Mouse (Mus musculus) ES-E14 (cell line): ENCODE data around the gene Sestd1. TPM values are rescaled to one million over a fixed set of nuclear protein-coding genes. Genes with fewer than 3 reads are reported as not detected.

Experiments
- DNase-seq: peaks from one replicate; pipeline ENCODE4 v3.0.0-alpha.2; 2013; ENCODE audit warnings: low read depth, low spot score
- H3K27ac ChIP-seq: 2 replicates; pipeline ENCODE4 v1.5.1; 2012; ENCODE audit warnings: low read depth, mild to moderate bottlenecking, low read length, moderate library complexity, mixed read lengths; ENCODE audit not compliant: poor library complexity, insufficient read depth, severe bottlenecking
- H3K36me3 ChIP-seq: 2 replicates; pipeline ENCODE4 v1.6.1; 2012; ENCODE audit warnings: mild to moderate bottlenecking, low read length, moderate library complexity, mixed read lengths; ENCODE audit not compliant: control insufficient read depth, poor library complexity, insufficient read depth, severe bottlenecking
- H3K4me1 ChIP-seq, 2 experiments: fragments of 150-350 bp in 1 of 2; sonication (generic) in 1 of 2; 2 replicates each; pipeline ENCODE4 v1.6.1; 2012; ENCODE audit warnings: low read length in 2 of 2, mild to moderate bottlenecking in 1 of 2, mixed read lengths in 1 of 2; ENCODE audit not compliant: control insufficient read depth in 2 of 2, insufficient read depth in 2 of 2, poor library complexity in 1 of 2
- H3K4me3 ChIP-seq, 2 experiments: fragments of 150-350 bp in 1 of 2; sonication (generic) in 1 of 2; 2 replicates each; pipeline ENCODE4 v1.5.1; 2012; ENCODE audit warnings: low read length in 2 of 2, low read depth in 1 of 2, mild to moderate bottlenecking in 1 of 2, mixed read lengths in 1 of 2; ENCODE audit not compliant: insufficient read depth in 1 of 2, poor library complexity in 1 of 2, severe bottlenecking in 1 of 2
- H3K9ac ChIP-seq: 2 replicates; pipeline ENCODE4 v1.6.1; 2012; ENCODE audit warnings: low read depth, mild to moderate bottlenecking, low read length, mixed read lengths; ENCODE audit not compliant: poor library complexity, insufficient read depth, severe bottlenecking
- H3K9me3 ChIP-seq: fragments of 150-350 bp; sonication (generic); 2 replicates; pipeline ENCODE4 v1.6.1; 2012; ENCODE audit warnings: low read depth, mild to moderate bottlenecking, low read length; ENCODE audit not compliant: control insufficient read depth, insufficient read depth
- CHD2 ChIP-seq: IDR thresholded peaks from 2 replicates; pipeline ENCODE4 v1.6.1; 2014; ENCODE audit warnings: mild to moderate bottlenecking, low read depth, low read length, inconsistent platforms
- HCFC1 ChIP-seq: IDR thresholded peaks from 2 replicates; pipeline ENCODE4 v1.6.1; 2012; ENCODE audit warnings: low read length, inconsistent platforms, borderline replicate concordance; ENCODE audit not compliant: insufficient read depth
- MAFK ChIP-seq: IDR thresholded peaks from 2 replicates; pipeline ENCODE4 v1.6.1; 2014; ENCODE audit warnings: mild to moderate bottlenecking, low read depth, low read length, inconsistent platforms; ENCODE audit not compliant: insufficient read depth
- ZC3H11A ChIP-seq: IDR thresholded peaks from 2 replicates; pipeline ENCODE4 v1.6.1; 2012; ENCODE audit warnings: low read depth, mild to moderate bottlenecking, inconsistent platforms, low read length, borderline replicate concordance
- ZNF384 ChIP-seq: IDR thresholded peaks from 2 replicates; pipeline ENCODE4 v1.6.1; 2012; ENCODE audit warnings: low read depth, low read length, inconsistent platforms
- in situ Hi-C, 2 experiments: fragments of 600-800 bp; cut with MboI; formaldehyde crosslinking; loops; one replicate each; pipeline ENCODE4 v1.15.1; 2025; ENCODE audit warnings: low sequenced_read_pairs in 2 of 2, inconsistent platforms in 1 of 2; ENCODE audit not compliant: unreplicated experiment in 2 of 2
- total RNA-seq: library from RNA; depleted of rRNA; stranded (reverse); fragments of 300-350 nt; gene quantifications from 2 replicates; pipeline ENCODE4 v1.2.3, GENCODE M21; 2012

Sestd1 gene
- total RNA-seq, 1 experiment, result 11.4 TPM

- no peak overlapping the region for H3K4me3 ChIP-seq
- in situ Hi-C loops, result no loop called here
- H3K27ac ChIP-seq, result no peak overlapping the region
- no peaks in the 10 kb centered on the region for H3K9me3 ChIP-seq
- H3K4me1 ChIP-seq, result peaks cover 2 to 7% of the 10 kb centered on the region in 2 experiments; a peak in 2 of 4 replicates
- H3K9ac ChIP-seq, result no peak overlapping the region
- no peaks in the 10 kb centered on the region for H3K36me3 ChIP-seq
- no peak for DNase-seq
- no peak for TF ChIP-seq HCFC1
- TF ChIP-seq ZNF384, result no peak
- TF ChIP-seq CHD2, result no peak
- TF ChIP-seq MAFK, result no peak
- no peak for TF ChIP-seq ZC3H11A
Observed at GRCm38 (mm10) chr2:77277272-77277671, 3.1 kb downstream of the Sestd1 start.

- no peak for DNase-seq
- no peaks in the 10 kb centered on the region for H3K36me3 ChIP-seq
- no peak overlapping the region for H3K27ac ChIP-seq
- H3K9me3 ChIP-seq, result no peaks in the 10 kb centered on the region
- in situ Hi-C loops, result no loop called here
- no peak overlapping the region for H3K9ac ChIP-seq
- H3K4me1 ChIP-seq, result peaks cover 2 to 7% of the 10 kb centered on the region in 2 experiments; a peak in 1 of 4 replicates
- TF ChIP-seq CHD2 (no peak), ZC3H11A (no peak), ZNF384 (no peak), HCFC1 (no peak), MAFK (no peak)
- H3K4me3 ChIP-seq, result no peak overlapping the region
Observed at GRCm38 (mm10) chr2:77275851-77276250, 4.5 kb downstream of the Sestd1 start.

- DNase-seq, result no peak
- H3K36me3 ChIP-seq, result no peaks in the 10 kb centered on the region
- in situ Hi-C loops, result no loop called here
- TF ChIP-seq ZNF384 (no peak), CHD2 (no peak), HCFC1 (no peak), MAFK (no peak), ZC3H11A (no peak)
- H3K4me3 ChIP-seq, result no peak overlapping the region
- H3K27ac ChIP-seq, result no peak overlapping the region
- peaks cover 2 to 7% of the 10 kb centered on the region in 2 experiments; a peak in 1 of 4 replicates for H3K4me1 ChIP-seq
- no peak overlapping the region for H3K9ac ChIP-seq
- H3K9me3 ChIP-seq, result no peaks in the 10 kb centered on the region
Observed at GRCm38 (mm10) chr2:77274976-77275641, 5.3 kb downstream of the Sestd1 start.

GRCm38 (mm10) chr2:77272953-77273352, 7.4 kb downstream of the Sestd1 start:
- Histone ChIP-seq H3K9ac (no peak overlapping the region), H3K36me3 (no peaks in the 10 kb centered on the region), H3K4me1 (peaks cover 2 to 18% of the 10 kb centered on the region in 2 experiments; a peak in 2 of 4 replicates), H3K9me3 (no peaks in the 10 kb centered on the region), H3K27ac (no peak overlapping the region), H3K4me3 (no peak overlapping the region)
- in situ Hi-C loops, result no loop called here
- TF ChIP-seq ZNF384, result no peak
- no peak for TF ChIP-seq MAFK
- no peak for TF ChIP-seq HCFC1
- no peak for TF ChIP-seq ZC3H11A
- no peak for TF ChIP-seq CHD2
- DNase-seq, result no peak

GRCm38 (mm10) chr2:77270781-77271180, 9.6 kb downstream of the Sestd1 start:
- TF ChIP-seq ZNF384 (no peak), MAFK (no peak), CHD2 (no peak), ZC3H11A (no peak), HCFC1 (no peak)
- no peak overlapping the region for H3K9ac ChIP-seq
- in situ Hi-C loops, result no loop called here
- no peak overlapping the region for H3K4me3 ChIP-seq
- H3K9me3 ChIP-seq, result no peaks in the 10 kb centered on the region
- DNase-seq, result no peak
- H3K36me3 ChIP-seq, result no peaks in the 10 kb centered on the region
- H3K27ac ChIP-seq, result no peak overlapping the region
- H3K4me1 ChIP-seq, result peaks cover 2 to 30% of the 10 kb centered on the region in 2 experiments; a peak in 2 of 4 replicates
